Mouse (Mus musculus): ENCODE measurements around the gene Gm20390. TPM values are rescaled to one million over a fixed set of nuclear protein-coding genes. Genes with fewer than 3 reads are reported as not detected.

Gene Gm20390
- 14.2 and 14.7 TPM in 2 replicates for polyA plus RNA-seq (2012; rRNA removed)

GRCm38 (mm10) chr11:93968005-93968847 is at the start of gene Gm20390, which contains the start of gene Nme1:
Gene Gm20390, minus strand, starts transcription at chr11:93968293.
Gene Nme1, minus strand, starts transcription at chr11:93968521.

GRCm38 (mm10) chr11:93995720-93996305 is 27.7 kb upstream of the Gm20390 start, which contains the start of gene Spag9:
Gene Spag9, plus strand, starts transcription at chr11:93996091.

DNA sequence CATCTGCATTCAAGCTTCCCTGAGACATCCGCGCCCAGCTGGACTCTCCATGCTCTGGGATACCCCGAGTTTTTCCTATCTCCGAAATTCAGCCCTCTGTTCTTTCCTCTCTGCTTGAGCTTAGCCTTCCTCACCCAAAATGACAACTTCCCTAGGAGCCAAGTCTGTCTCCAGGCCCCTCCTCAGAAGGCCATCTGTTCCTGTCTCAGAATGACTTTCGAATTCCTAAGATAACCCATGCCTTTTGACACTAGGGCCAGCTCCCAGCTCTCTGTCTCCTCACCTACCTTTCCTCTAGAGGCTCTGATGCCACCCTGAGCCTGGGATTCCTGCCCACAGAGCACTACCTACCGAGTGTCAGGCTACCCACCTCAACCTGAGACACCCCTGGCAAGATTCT is 11.9 kb downstream of the Gm20390 start, which contains the start of gene Nme2:
TSS of gene Nme2 (minus strand) at position 101 of the 400 bp plus-strand sequence.

Other genes with a start within 250 kb of the Gm20390 start
- gene Utp18, start 82.5 kb downstream of the Gm20390 start, polyA plus RNA-seq (2012; rRNA removed) = 7.3 and 8.8 TPM in 2 replicates
- 3.5 and 5.0 TPM in 2 replicates for gene Mbtd1, start 82.4 kb downstream of the Gm20390 start, polyA plus RNA-seq (2012; rRNA removed)
- 222 and 256 TPM in 2 replicates for gene Nme2, start 12.0 kb downstream of the Gm20390 start, polyA plus RNA-seq (2012; rRNA removed)
- gene Nme1, start 228 bp upstream of the Gm20390 start, polyA plus RNA-seq (2012; rRNA removed) = 58.4 and 101 TPM in 2 replicates
- 46.4 and 64.9 TPM in 2 replicates for gene Spag9, start 27.8 kb upstream of the Gm20390 start, polyA plus RNA-seq (2012; rRNA removed)
- 73.8 and 86.5 TPM in 2 replicates for gene Tob1, start 243.2 kb upstream of the Gm20390 start, polyA plus RNA-seq (2012; rRNA removed)

All from ovary, adult 2 months (tissue).